Mouse (Mus musculus) MEL (cell line): Measurements from ENCODE around the gene Lrrk2. TPM values are rescaled to one million over a fixed set of nuclear protein-coding genes. Genes with fewer than 3 reads are reported as not detected.

Experiments
- DNase-seq: peaks from one replicate; pipeline ENCODE4 v3.0.0; 2011; ENCODE audit warnings: low read depth, low spot score
- H3K27ac ChIP-seq: 2 replicates; pipeline ENCODE4 v1.5.1; 2012; ENCODE audit warnings: low read depth, mild to moderate bottlenecking, control low read depth, low read length, moderate library complexity; ENCODE audit not compliant: control insufficient read depth
- H3K27me3 ChIP-seq, 2 experiments: fragments of 150-350 bp in 1 of 2; sonication (generic) in 1 of 2; 2 replicates each; pipeline ENCODE4 v1.6.1; 2012; ENCODE audit warnings: low read length in 2 of 2, mild to moderate bottlenecking in 2 of 2, improper control_type of control experiment in 1 of 2, moderate library complexity in 1 of 2; ENCODE audit not compliant: insufficient read depth in 2 of 2, control insufficient read depth in 1 of 2
- H3K36me3 ChIP-seq, 2 experiments: 2 replicates each; pipeline ENCODE4 v1.6.1; 2012 to 2014; ENCODE audit warnings: low read length in 2 of 2, improper control_type of control experiment in 1 of 2, inconsistent platforms in 1 of 2, mild to moderate bottlenecking in 1 of 2; ENCODE audit not compliant: insufficient read depth in 2 of 2, control insufficient read depth in 1 of 2
- H3K4me1 ChIP-seq, 2 experiments: fragments of 150-350 bp in 1 of 2; sonication (generic) in 1 of 2; 2 replicates each; pipeline ENCODE4 v1.6.1; 2012; ENCODE audit warnings: low read length in 2 of 2, improper control_type of control experiment in 1 of 2, mild to moderate bottlenecking in 1 of 2; ENCODE audit not compliant: insufficient read depth in 2 of 2, control insufficient read depth in 1 of 2
- H3K4me3 ChIP-seq, 2 experiments: fragments of 150-350 bp in 1 of 2; sonication (generic) in 1 of 2; 2 replicates each; pipeline ENCODE4 v1.5.1; 2012; ENCODE audit warnings: low read depth in 2 of 2, low read length in 2 of 2, mild to moderate bottlenecking in 2 of 2, moderate library complexity in 2 of 2, control low read depth in 1 of 2, improper control_type of control experiment in 1 of 2; ENCODE audit not compliant: control insufficient read depth in 1 of 2, insufficient read depth in 1 of 2
- H3K79me2 ChIP-seq: 2 replicates; pipeline ENCODE4 v1.6.1; 2012; ENCODE audit warnings: mild to moderate bottlenecking, low read length, moderate library complexity; ENCODE audit not compliant: control insufficient read depth, poor library complexity, insufficient read depth
- H3K9ac ChIP-seq: 2 replicates; pipeline ENCODE4 v1.6.1; 2012; ENCODE audit warnings: low read depth, mild to moderate bottlenecking, control low read depth, low read length, moderate library complexity; ENCODE audit not compliant: control insufficient read depth, poor library complexity, severe bottlenecking
- H3K9me3 ChIP-seq: fragments of 150-350 bp; sonication (generic); replicated peaks from 2 replicates; pipeline ENCODE4 v1.6.1; 2012; ENCODE audit warnings: mild to moderate bottlenecking, low read length, improper control_type of control experiment, moderate library complexity; ENCODE audit not compliant: insufficient read depth
- E2F4 ChIP-seq: IDR thresholded peaks from 2 replicates; pipeline ENCODE4 v1.6.1; 2011; ENCODE audit warnings: low read depth, low read length, improper control_type of control experiment, borderline replicate concordance
- ETS1 ChIP-seq: IDR thresholded peaks from 2 replicates; pipeline ENCODE4 v1.6.1; 2012; ENCODE audit warnings: low read depth, mild to moderate bottlenecking, inconsistent platforms, low read length, improper control_type of control experiment, moderate library complexity
- GABPA ChIP-seq: IDR thresholded peaks from 2 replicates; pipeline ENCODE4 v1.6.1; 2012; ENCODE audit warnings: low read depth, mild to moderate bottlenecking, inconsistent platforms, low read length, improper control_type of control experiment, moderate library complexity
- GATA1 ChIP-seq: IDR thresholded peaks from 2 replicates; pipeline ENCODE4 v1.6.1; 2011; ENCODE audit warnings: low read depth, low read length, improper control_type of control experiment
- HCFC1 ChIP-seq: IDR thresholded peaks from 2 replicates; pipeline ENCODE4 v1.6.1; 2012; ENCODE audit warnings: low read depth, mild to moderate bottlenecking, inconsistent platforms, low read length, improper control_type of control experiment, moderate library complexity
- KAT2A ChIP-seq: conservative IDR thresholded peaks from 2 replicates; pipeline ENCODE4 v1.6.1; 2012; ENCODE audit warnings: low read depth, low read length, improper control_type of control experiment, inconsistent platforms
- MAX ChIP-seq: IDR thresholded peaks from 2 replicates; pipeline ENCODE4 v1.6.1; 2011; ENCODE audit warnings: low read length, improper control_type of control experiment
- MAZ ChIP-seq: IDR thresholded peaks from 2 replicates; pipeline ENCODE4 v1.6.1; 2012; ENCODE audit warnings: low read depth, mild to moderate bottlenecking, inconsistent platforms, low read length, improper control_type of control experiment
- MEF2A ChIP-seq: IDR thresholded peaks from 2 replicates; pipeline ENCODE4 v1.6.1; 2014; ENCODE audit warnings: low read depth, mild to moderate bottlenecking, inconsistent platforms, low read length, improper control_type of control experiment; ENCODE audit not compliant: poor library complexity, insufficient replicate concordance, severe bottlenecking; ENCODE audit errors: extremely low read depth
- MXI1 ChIP-seq: IDR thresholded peaks from 2 replicates; pipeline ENCODE4 v1.6.1; 2011; ENCODE audit warnings: mild to moderate bottlenecking, low read depth, low read length, improper control_type of control experiment
- NRF1 ChIP-seq: IDR thresholded peaks from 2 replicates; pipeline ENCODE4 v1.6.1; 2014; ENCODE audit warnings: low read depth, mild to moderate bottlenecking, inconsistent platforms, low read length, improper control_type of control experiment, moderate library complexity; ENCODE audit not compliant: poor library complexity, insufficient read depth, severe bottlenecking
- POLR2AphosphoS2 ChIP-seq: IDR thresholded peaks from 2 replicates; pipeline ENCODE4 v1.6.1; 2011; ENCODE audit warnings: low read length, improper control_type of control experiment
- POLR2AphosphoS5 ChIP-seq: IDR thresholded peaks from 2 replicates; pipeline ENCODE4 v1.6.1; 2012; ENCODE audit warnings: low read depth, borderline replicate concordance, mild to moderate bottlenecking, inconsistent platforms, low read length, moderate library complexity, mixed read lengths
- SMC3 ChIP-seq: IDR thresholded peaks from 2 replicates; pipeline ENCODE4 v1.6.1; 2011; ENCODE audit warnings: low read depth, low read length, improper control_type of control experiment
- TAL1 ChIP-seq: IDR thresholded peaks from 2 replicates; pipeline ENCODE4 v1.6.1; 2012; ENCODE audit warnings: mild to moderate bottlenecking, inconsistent platforms, low read length, moderate library complexity, mixed read lengths
- TBP ChIP-seq: IDR thresholded peaks from 2 replicates; pipeline ENCODE4 v1.8.0; 2011; ENCODE audit warnings: low read depth, low read length, improper control_type of control experiment
- USF2 ChIP-seq, 2 experiments: IDR thresholded peaks; 2 replicates each; pipeline ENCODE4 v1.6.1; 2011 to 2012; ENCODE audit warnings: improper control_type of control experiment in 2 of 2, low read length in 2 of 2, borderline replicate concordance in 1 of 2, inconsistent platforms in 1 of 2, low read depth in 1 of 2, mild to moderate bottlenecking in 1 of 2; ENCODE audit not compliant: insufficient read depth in 1 of 2
- ZC3H11A ChIP-seq: IDR thresholded peaks from 2 replicates; pipeline ENCODE4 v1.6.1; 2012; ENCODE audit warnings: low read depth, mild to moderate bottlenecking, inconsistent platforms, low read length, improper control_type of control experiment
- ZMIZ1 ChIP-seq: IDR thresholded peaks from 2 replicates; pipeline ENCODE4 v1.6.1; 2012; ENCODE audit warnings: low read depth, mild to moderate bottlenecking, inconsistent platforms, low read length, improper control_type of control experiment, moderate library complexity
- ZNF384 ChIP-seq: IDR thresholded peaks from 2 replicates; pipeline ENCODE4 v1.6.1; 2012; ENCODE audit warnings: low read depth, mild to moderate bottlenecking, inconsistent platforms, low read length, improper control_type of control experiment
- polyA plus RNA-seq, 2 experiments: library from polyadenylated mRNA; stranded (reverse) in 1 of 2; unstranded in 1 of 2; fragments of >175 nt in 1 of 2; fragments of >200 nt in 1 of 2; gene quantifications; 2 replicates each; pipeline versions ENCODE4 v1.2.1 to v1.2.4; 2012; ENCODE audit warnings: low replicate concordance in 2 of 2, low read depth in 1 of 2; ENCODE audit not compliant: insufficient read length in 2 of 2, insufficient read depth in 1 of 2, missing spikeins in 1 of 2
- total RNA-seq: library from RNA; depleted of rRNA; stranded (reverse); fragments of 300-350 nt; gene quantifications from 2 replicates; pipeline ENCODE4 v1.2.3, GENCODE M21; 2012

Lrrk2 gene
- total and polyA plus RNA-seq, 3 experiments = not detected

- Histone ChIP-seq H3K4me1 (no peaks in the 10 kb centered on the region), H3K27ac (no peak overlapping the region), H3K9me3 (no peaks in the 10 kb centered on the region), H3K4me3 (no peak overlapping the region), H3K79me2 (no peaks in the 10 kb centered on the region), H3K9ac (no peak overlapping the region), H3K36me3 (no peaks in the 10 kb centered on the region), H3K27me3 (no peaks in the 10 kb centered on the region)
- no peak for TF ChIP-seq ZC3H11A
- TF ChIP-seq MEF2A = no peak
- no peak for TF ChIP-seq TBP
- TF ChIP-seq E2F4 = no peak
- TF ChIP-seq KAT2A = no peak
- TF ChIP-seq USF2 (IDR thresholded peaks at IDR 0.05; ENCODE audit: borderline replicate concordance in 1 of 2, insufficient read depth in 1 of 2, low read depth in 1 of 2, low read length in 2 of 2) = no peak
- TF ChIP-seq MXI1 = no peak
- no peak for DNase-seq
These were observed 31.3 kb upstream of the Lrrk2 start for GRCm38 (mm10) chr15:91641631-91642030.

- no peaks in the 10 kb centered on the region for H3K79me2 ChIP-seq
- no peaks in the 10 kb centered on the region for H3K9me3 ChIP-seq
- no peaks in the 10 kb centered on the region for H3K36me3 ChIP-seq
- no peaks in the 10 kb centered on the region for H3K27me3 ChIP-seq
- no peaks in the 10 kb centered on the region for H3K4me1 ChIP-seq
- no peak overlapping the region for H3K27ac ChIP-seq
- no peak for DNase-seq
- no peak for TF ChIP-seq ZMIZ1
- H3K9ac ChIP-seq = no peak overlapping the region
- H3K4me3 ChIP-seq = no peak overlapping the region
These were observed 30.2 kb upstream of the Lrrk2 start for GRCm38 (mm10) chr15:91642682-91643306.

- DNase-seq = no peak
- Histone ChIP-seq H3K9me3 (no peaks in the 10 kb centered on the region), H3K27me3 (no peaks in the 10 kb centered on the region)
These were observed 29.2 kb upstream of the Lrrk2 start for GRCm38 (mm10) chr15:91643632-91644348.

More at GRCm38 (mm10) chr15:91643632-91644348, 29.2 kb upstream of the Lrrk2 start:
- no peaks in the 10 kb centered on the region for H3K4me1 ChIP-seq
- H3K9ac ChIP-seq = no peak overlapping the region
- no peaks in the 10 kb centered on the region for H3K79me2 ChIP-seq
- H3K4me3 ChIP-seq = no peak overlapping the region
- no peak for TF ChIP-seq GATA1
- no peak for TF ChIP-seq MAZ
- TF ChIP-seq HCFC1 = no peak
- TF ChIP-seq NRF1 = no peak
- TF ChIP-seq GABPA = no peak
- TF ChIP-seq MAX = no peak
- no peak for TF ChIP-seq ETS1
- TF ChIP-seq TAL1 = no peak
- TF ChIP-seq POLR2AphosphoS5 = no peak
- no peak for TF ChIP-seq POLR2AphosphoS2
- no peak for TF ChIP-seq SMC3
- no peak for TF ChIP-seq ZNF384
- TF ChIP-seq, all 39 proteins: peak for 0
- Histone ChIP-seq H3K36me3 (no peaks in the 10 kb centered on the region), H3K27ac (no peak overlapping the region)
